Mouse (Mus musculus): ENCODE data around the gene Ryk.

DNA sequence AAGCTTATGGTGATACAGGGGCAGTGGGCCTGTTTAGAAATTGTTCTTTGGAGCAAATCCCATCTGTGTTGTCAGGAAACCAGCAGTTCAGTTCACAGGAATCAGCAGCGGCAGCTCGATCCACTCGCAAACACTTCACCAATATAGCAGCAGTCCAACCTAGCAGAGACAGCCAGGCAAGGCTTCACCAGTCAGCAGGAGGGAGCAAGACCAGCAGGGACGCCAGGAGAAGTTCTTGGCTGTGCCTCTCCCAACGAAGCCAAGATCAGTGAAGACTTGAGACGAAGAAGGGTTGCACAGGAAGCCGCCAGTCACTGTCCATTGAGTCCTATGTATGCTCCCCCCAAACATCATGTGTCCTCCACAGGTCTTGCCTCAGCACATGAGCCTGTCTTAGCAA is 81.4 kb downstream of the Ryk start:
- TF ChIP-seq CTCF (IDR thresholded peaks at IDR 0.05) (no peak), POLR2A (IDR thresholded peaks at IDR 0.05; ENCODE audit: insufficient read depth, low read depth, low read length) (no peak)
